Mouse (Mus musculus) cerebellum, postnatal 25 days (tissue): ENCODE measurements at regions not wholly inside any gene's neighbourhood (a gene's known extent, or its start where the extent isn't known, plus 50 kb on each side); places are given as distances from the start of the nearest gene placed in this dataset.
A peak's percentile ranks its signal among the peaks of the same experiment; 100 is the strongest.

ENCODE experiments used
- DNase-seq, 2 experiments: peaks; one replicate each; pipeline ENCODE4 v3.0.0; 2021; ENCODE audit warnings: mixed read lengths in 2 of 2

GRCm38 (mm10) chrX:14505102-14505501 lies 294.2 kb downstream of the H2al1n start:
- peak in 1 of 2 experiments; percentile 5 for DNase-seq
